Mouse (Mus musculus) myocyte (in vitro differentiated cells): ENCODE results near the gene Sult5a1. TPM values are rescaled to one million over a fixed set of nuclear protein-coding genes. Genes with fewer than 3 reads are reported as not detected.

Source experiments
- H3K27me3 ChIP-seq: one replicate; pipeline ENCODE4 v1.6.1; 2011; ENCODE audit not compliant: control insufficient read depth, insufficient read depth, insufficient read length
- H3K36me3 ChIP-seq: one replicate; pipeline ENCODE4 v1.6.1; 2011; ENCODE audit not compliant: control insufficient read depth, insufficient read depth
- H3K4me2 ChIP-seq: one replicate; pipeline ENCODE4 v1.6.1; 2011; ENCODE audit warnings: low read depth, control low read depth
- H3K4me3 ChIP-seq: one replicate; pipeline ENCODE4 v1.5.1; 2011; ENCODE audit warnings: mild to moderate bottlenecking, control low read depth, moderate library complexity
- H3K79me2 ChIP-seq: one replicate; pipeline ENCODE4 v1.6.1; 2011; ENCODE audit not compliant: control insufficient read depth, insufficient read depth
- H3ac ChIP-seq: one replicate; pipeline ENCODE4 v1.6.1; 2011; ENCODE audit not compliant: control insufficient read depth, insufficient read length
- CEBPB ChIP-seq: IDR thresholded peaks from 2 replicates; pipeline ENCODE4 v1.6.1; 2011; ENCODE audit warnings: mild to moderate bottlenecking, moderate library complexity; ENCODE audit not compliant: poor library complexity, insufficient read depth, severe bottlenecking
- E2F4 ChIP-seq: IDR thresholded peaks from one replicate; pipeline ENCODE4 v1.6.1; 2011; ENCODE audit warnings: mild to moderate bottlenecking, control low read depth, moderate library complexity; ENCODE audit not compliant: insufficient read depth
- MAX ChIP-seq: IDR thresholded peaks from one replicate; pipeline ENCODE4 v1.6.1; 2011; ENCODE audit warnings: low read depth, mild to moderate bottlenecking, control low read depth
- MYOD1 ChIP-seq, 3 experiments: IDR thresholded peaks; one replicate each; pipeline ENCODE4 v1.6.1; 2011; ENCODE audit warnings: control low read depth in 2 of 3, low read depth in 2 of 3, mild to moderate bottlenecking in 2 of 3, moderate library complexity in 1 of 3; ENCODE audit not compliant: insufficient read length in 2 of 3, control insufficient read depth in 1 of 3
- MYOG ChIP-seq, 3 experiments: IDR thresholded peaks; one replicate each; pipeline ENCODE4 v1.6.1; 2011; ENCODE audit warnings: control low read depth in 2 of 3, low read depth in 2 of 3, mild to moderate bottlenecking in 2 of 3; ENCODE audit not compliant: insufficient read length in 2 of 3, control insufficient read depth in 1 of 3, insufficient read depth in 1 of 3
- POLR2A ChIP-seq: IDR thresholded peaks from one replicate; pipeline ENCODE4 v1.6.1; 2011; ENCODE audit warnings: low read depth, mild to moderate bottlenecking, control low read depth, moderate library complexity; ENCODE audit not compliant: insufficient read length
- POLR2AphosphoS2 ChIP-seq: IDR thresholded peaks from one replicate; pipeline ENCODE4 v1.6.1; 2011; ENCODE audit warnings: low read depth, control low read depth; ENCODE audit not compliant: insufficient read length
- REST ChIP-seq: IDR thresholded peaks from one replicate; pipeline ENCODE4 v1.6.1; 2011; ENCODE audit warnings: mild to moderate bottlenecking, control low read depth, moderate library complexity; ENCODE audit not compliant: insufficient read depth, insufficient read length
- SRF ChIP-seq: IDR thresholded peaks from one replicate; pipeline ENCODE4 v1.6.1; 2011; ENCODE audit warnings: low read depth; ENCODE audit not compliant: control insufficient read depth, insufficient read length
- TCF12 ChIP-seq: IDR thresholded peaks from one replicate; pipeline ENCODE4 v1.6.1; 2011; ENCODE audit warnings: mild to moderate bottlenecking, control low read depth; ENCODE audit not compliant: poor library complexity, insufficient read depth, severe bottlenecking
- TCF3 ChIP-seq: IDR thresholded peaks from one replicate; pipeline ENCODE4 v1.6.1; 2011; ENCODE audit warnings: low read depth, control low read depth; ENCODE audit not compliant: insufficient read length
- USF1 ChIP-seq: IDR thresholded peaks from one replicate; pipeline ENCODE4 v1.6.1; 2011; ENCODE audit warnings: low read depth, mild to moderate bottlenecking, control low read depth, moderate library complexity
- polyA plus RNA-seq: library from polyadenylated mRNA; unstranded; fragments of >200 nt; fragmentation: generic; extraction: Trizol; gene quantifications from one replicate; pipeline ENCODE4 v1.2.1, GENCODE M21; 2012; ENCODE audit warnings: missing spikeins

Sult5a1 gene
- polyA plus RNA-seq, 1 experiment, result 0.08 TPM

GRCm38 (mm10) chr8:123193771-123194170, 35.7 kb upstream of the Sult5a1 start:
- Histone ChIP-seq H3K79me2 (no peaks in the 10 kb centered on the region), H3ac (no peak overlapping the region), H3K4me2 (no peak overlapping the region), H3K27me3 (no peaks in the 10 kb centered on the region), H3K36me3 (no peaks in the 10 kb centered on the region), H3K4me3 (no peak overlapping the region)
- TF ChIP-seq TCF3, result no peak
- no peak for TF ChIP-seq CEBPB
- no peak for TF ChIP-seq SRF
- no peak for TF ChIP-seq MAX
- TF ChIP-seq MYOD1 (IDR thresholded peaks at IDR 0.05; ENCODE audit: control insufficient read depth in 1 of 3, insufficient read length in 2 of 3, low read depth in 2 of 3), result no peak
- TF ChIP-seq POLR2A, result no peak
- no peak for TF ChIP-seq TCF12
- TF ChIP-seq USF1, result no peak
- no peak for TF ChIP-seq MYOG (IDR thresholded peaks at IDR 0.05; ENCODE audit: control insufficient read depth in 1 of 3, insufficient read depth in 1 of 3, insufficient read length in 2 of 3, low read depth in 2 of 3)
- TF ChIP-seq REST, result no peak
- no peak for TF ChIP-seq POLR2AphosphoS2
- TF ChIP-seq E2F4, result no peak

GRCm38 (mm10) chr8:123191908-123192307, 33.8 kb upstream of the Sult5a1 start:
- TF ChIP-seq USF1 (no peak), TCF12 (no peak), POLR2AphosphoS2 (no peak), MYOG (IDR thresholded peaks at IDR 0.05; ENCODE audit: control insufficient read depth in 1 of 3, insufficient read depth in 1 of 3, insufficient read length in 2 of 3, low read depth in 2 of 3) (no peak), CEBPB (no peak), E2F4 (no peak), MYOD1 (IDR thresholded peaks at IDR 0.05; ENCODE audit: control insufficient read depth in 1 of 3, insufficient read length in 2 of 3, low read depth in 2 of 3) (no peak), MAX (no peak), TCF3 (no peak), POLR2A (no peak), REST (no peak), SRF (no peak)
- Histone ChIP-seq H3K4me2 (no peak overlapping the region), H3K79me2 (no peaks in the 10 kb centered on the region), H3K36me3 (no peaks in the 10 kb centered on the region), H3ac (no peak overlapping the region), H3K27me3 (no peaks in the 10 kb centered on the region), H3K4me3 (no peak overlapping the region)

GRCm38 (mm10) chr8:123190678-123191077, 32.6 kb upstream of the Sult5a1 start:
- Histone ChIP-seq H3K4me3 (no peak overlapping the region), H3K36me3 (no peaks in the 10 kb centered on the region), H3K79me2 (no peaks in the 10 kb centered on the region), H3K4me2 (no peak overlapping the region), H3K27me3 (no peaks in the 10 kb centered on the region), H3ac (no peak overlapping the region)
- TF ChIP-seq MYOG (IDR thresholded peaks at IDR 0.05; ENCODE audit: control insufficient read depth in 1 of 3, insufficient read depth in 1 of 3, insufficient read length in 2 of 3, low read depth in 2 of 3) (no peak), MYOD1 (IDR thresholded peaks at IDR 0.05; ENCODE audit: control insufficient read depth in 1 of 3, insufficient read length in 2 of 3, low read depth in 2 of 3) (no peak), E2F4 (no peak), POLR2A (no peak), TCF12 (no peak), SRF (no peak), POLR2AphosphoS2 (no peak), MAX (no peak), TCF3 (no peak), REST (no peak), USF1 (no peak), CEBPB (no peak)

- H3K79me2 ChIP-seq, result no peaks in the 10 kb centered on the region
- H3K27me3 ChIP-seq, result no peaks in the 10 kb centered on the region
- no peak overlapping the region for H3K4me3 ChIP-seq
- TF ChIP-seq MYOD1 (IDR thresholded peaks at IDR 0.05; ENCODE audit: control insufficient read depth in 1 of 3, insufficient read length in 2 of 3, low read depth in 2 of 3) (no peak), CEBPB (no peak), POLR2AphosphoS2 (no peak), POLR2A (no peak), MAX (no peak), MYOG (IDR thresholded peaks at IDR 0.05; ENCODE audit: control insufficient read depth in 1 of 3, insufficient read depth in 1 of 3, insufficient read length in 2 of 3, low read depth in 2 of 3) (no peak), E2F4 (no peak), SRF (no peak)
- no peak overlapping the region for H3K4me2 ChIP-seq
- H3ac ChIP-seq, result no peak overlapping the region
- no peaks in the 10 kb centered on the region for H3K36me3 ChIP-seq
Measured at GRCm38 (mm10) chr8:123188841-123189240, 30.7 kb upstream of the Sult5a1 start.
